ENCODE assay signal across 8 mouse cellular contexts in the genomic region with DNA sequence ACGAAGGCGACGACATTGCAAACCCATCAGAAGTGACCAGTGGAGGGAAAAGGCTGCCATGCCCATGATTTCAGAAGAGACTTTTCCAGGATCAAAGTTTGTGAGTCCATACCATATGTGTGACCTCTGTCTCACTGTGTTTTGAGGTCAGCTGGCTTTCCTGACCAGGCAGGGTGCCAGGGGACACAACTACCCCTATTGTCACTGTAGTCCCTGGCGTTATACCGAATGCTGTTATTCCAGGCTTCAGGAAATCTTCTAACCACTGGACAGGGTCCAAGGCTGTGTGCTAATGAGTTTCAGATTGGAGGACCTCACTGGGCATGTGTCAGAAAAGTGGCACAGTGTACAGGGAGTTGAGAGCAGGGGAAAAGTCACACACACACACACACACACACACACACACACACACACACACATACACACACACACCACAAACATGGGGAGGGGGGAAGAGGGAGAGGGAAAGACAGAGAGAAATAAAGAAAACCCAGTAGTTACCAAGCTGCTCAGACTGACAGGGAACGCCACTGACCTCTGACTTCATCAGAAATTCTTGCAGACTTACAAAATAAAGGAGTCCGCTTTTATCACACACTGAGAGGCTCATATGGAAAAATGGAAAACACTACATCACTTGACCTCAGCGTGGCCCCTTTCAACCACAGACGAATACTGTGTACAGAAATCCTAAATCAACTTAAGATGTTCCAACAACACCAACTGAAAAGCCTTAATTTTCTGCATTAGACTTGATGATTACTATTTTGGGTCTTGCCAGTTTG.
DNase-seq lines count a peak whose midpoint lies in the region.

No protein-coding gene starts in this region.

- DNase-seq in adrenal gland, postnatal 10 days = peak; percentile 60
- DNase-seq in adrenal gland, adult 18-20 months (ENCODE audit: low spot score in 2 of 2) = no peak
- peak; percentile 83 for DNase-seq in 3T3-L1 (ENCODE audit: low read depth, low spot score)
- peak; percentile 18 for DNase-seq in gastrocnemius, postnatal 25 days
- peak; percentile 20 for DNase-seq in kidney, adult 9 months
- DNase-seq in urinary bladder, adult 18-20 months (ENCODE audit: low spot score in 2 of 2) = no peak
- DNase-seq in right cerebral cortex, postnatal 14 days = no peak
- no peak for DNase-seq in spleen, postnatal 10 days (ENCODE audit: low spot score in 2 of 2)

Comparison
In these comparisons a context has a peak if more than half of its experiments do, and no peak if none do; other contexts are left out.
1. DNase-seq: peak in adrenal gland, postnatal 10 days (single experiment), 3T3-L1 (single experiment), gastrocnemius, postnatal 25 days (single experiment) and kidney, adult 9 months (single experiment); none in adrenal gland, adult 18-20 months (0 of 2), urinary bladder, adult 18-20 months (0 of 2), right cerebral cortex, postnatal 14 days (single experiment) and spleen, postnatal 10 days (0 of 2).